Mouse (Mus musculus) effector memory CD4-positive, alpha-beta T cell, adult 7 months (primary cell): Measurements from ENCODE around the gene Neurod1. TPM values are rescaled to one million over a fixed set of nuclear protein-coding genes. Genes with fewer than 3 reads are reported as not detected.

Experiments used
- polyA plus RNA-seq: library from polyadenylated mRNA; unstranded; fragments of 100-300 nt; shearing (Covaris generic); gene quantifications from one replicate; pipeline ENCODE4 v1.2.1, GENCODE M21; 2017

Gene Neurod1
- not detected for polyA plus RNA-seq

DNA sequence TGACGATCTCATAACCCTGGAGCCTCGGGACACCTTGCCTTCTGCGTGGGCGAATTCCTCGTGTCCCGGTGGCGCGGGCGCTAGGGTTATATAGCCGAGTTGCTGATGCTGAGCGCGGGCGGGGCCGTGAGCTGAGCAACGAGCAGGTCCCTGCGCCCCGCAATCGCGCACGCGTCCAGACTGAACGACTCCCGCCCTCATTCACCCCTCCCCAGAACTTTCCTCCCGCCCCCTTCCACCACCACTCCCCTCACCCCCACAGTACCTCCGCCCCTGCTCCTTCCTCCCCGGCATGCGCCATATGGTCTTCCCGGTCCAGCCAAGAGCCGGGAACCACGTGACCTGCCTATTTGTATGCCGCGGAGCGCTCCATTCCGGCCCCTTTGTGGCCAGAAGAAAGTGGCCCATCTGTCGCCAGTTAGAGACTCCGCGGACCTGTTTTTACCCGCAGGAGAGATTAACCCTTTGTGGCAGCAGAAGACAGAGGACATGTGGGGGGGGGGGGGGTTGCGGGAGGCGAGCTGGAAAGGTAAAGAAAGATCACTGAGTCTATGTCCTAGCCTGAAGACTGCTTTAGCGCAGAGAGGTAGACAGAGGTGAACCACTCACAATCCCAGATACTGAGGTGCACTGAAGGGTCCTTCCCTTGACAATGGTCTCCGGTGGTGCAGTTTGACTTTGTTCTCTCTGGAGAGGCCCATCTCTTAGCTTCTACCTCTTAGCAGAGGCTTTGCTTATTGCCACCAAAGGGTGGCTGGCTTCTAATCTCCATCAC lies at the start of gene Neurod1, which contains the start of gene Cerkl:
Gene Neurod1, minus strand, starts transcription at position 177 of the 775 bp plus-strand sequence.
Gene Cerkl, minus strand, starts transcription at position 211 of the 775 bp plus-strand sequence.

Other genes with a start within 250 kb of the Neurod1 start
- 334 TPM for gene Itga4, start 201.3 kb downstream of the Neurod1 start, polyA plus RNA-seq
- 4.3 TPM for gene Cerkl, start within 50 bp of the Neurod1 start, polyA plus RNA-seq
- 7.4 TPM for gene Itprid2, start 178.6 kb upstream of the Neurod1 start, polyA plus RNA-seq